Mouse (Mus musculus) liver, adult 2 months (tissue): Measurements from ENCODE around the gene Rab26.

Source experiments
- CTCF ChIP-seq: fragments of 200-500 bp; IDR thresholded peaks from 2 replicates; pipeline ENCODE4 v1.5.1; 2011; ENCODE audit warnings: low read depth, low read length, control low read depth
- POLR2A ChIP-seq: fragments of 200-500 bp; IDR thresholded peaks from 2 replicates; pipeline ENCODE4 v1.6.1; 2011; ENCODE audit warnings: low read length, control low read depth; ENCODE audit not compliant: insufficient read depth; ENCODE audit errors: extremely low read depth

- TF ChIP-seq CTCF (no peak), POLR2A (peak; percentile 77; the same call in 1 of the 2 replicates)
Observed at GRCm38 (mm10) chr17:24527723-24528559, 6.1 kb downstream of the Rab26 start, which contains the start of gene Traf7.
